Mouse (Mus musculus): ENCODE data around the gene Dupd1.
A peak's percentile ranks its signal among the peaks of the same experiment; 100 is the strongest.
"Not testable (repeated sequence)": the region's sequence is repeated elsewhere in the genome, so short reads cannot be mapped to it uniquely, and the experiment has no call there.

Gene Dupd1

GRCm38 (mm10) chr14:21674471-21674870, 39.9 kb downstream of the Dupd1 start:
- DNase-seq = no peak

GRCm38 (mm10) chr14:21673100-21673499, 41.3 kb downstream of the Dupd1 start:
- DNase-seq = no peak

GRCm38 (mm10) chr14:21670422-21671006, 43.9 kb downstream of the Dupd1 start:
- DNase-seq = not testable (repeated sequence)

- DNase-seq = no peak
Measured at GRCm38 (mm10) chr14:21669633-21670421, 44.5 kb downstream of the Dupd1 start.

- no peak for DNase-seq
Measured at GRCm38 (mm10) chr14:21669218-21669617, 45.2 kb downstream of the Dupd1 start.

GRCm38 (mm10) chr14:21662465-21663142, 51.8 kb downstream of the Dupd1 start:
- no peak for DNase-seq

- DNase-seq = peak in 1 of 2 experiments; percentile 22
Measured at GRCm38 (mm10) chr14:21659652-21660051, 54.7 kb downstream of the Dupd1 start.

- DNase-seq = no peak
Measured at GRCm38 (mm10) chr14:21659155-21659554, 55.2 kb downstream of the Dupd1 start.

- no peak for DNase-seq
Measured at GRCm38 (mm10) chr14:21653813-21654212, 60.6 kb downstream of the Dupd1 start.

- DNase-seq = no peak
Measured at GRCm38 (mm10) chr14:21640806-21641435, 73.5 kb downstream of the Dupd1 start.

GRCm38 (mm10) chr14:21636548-21636947, 77.8 kb downstream of the Dupd1 start:
- DNase-seq = no peak

GRCm38 (mm10) chr14:21631665-21632200, 82.6 kb downstream of the Dupd1 start:
- DNase-seq = no peak

Data from thymus, adult 18-20 months (tissue).